Comparison of ENCODE assay signal across 8 mouse cellular contexts in genomic region chr10:61879427-61879826, GRCm38 (mm10).
DNase-seq lines count a peak whose midpoint lies in the region; ATAC-seq and TF ChIP-seq lines count a peak whose summit lies in the region.

No protein-coding gene starts in this region.

- no peaks in the 10 kb centered on the region for H3K9me3 ChIP-seq in hindbrain, embryonic 16.5 days (ENCODE audit: control insufficient read depth, low read length)
- H3K9me3 ChIP-seq in lung, embryonic 16.5 days (ENCODE audit: control insufficient read depth, low read length): no peaks in the 10 kb centered on the region

- H3K4me1 ChIP-seq in heart, adult 2 months (ENCODE audit: control insufficient read depth, insufficient read depth, low read length): no peaks in the 10 kb centered on the region
- no peaks in the 10 kb centered on the region for H3K4me1 ChIP-seq in hindbrain, embryonic 16.5 days (ENCODE audit: control insufficient read depth, insufficient read depth, low read depth, low read length)
- peaks cover 21% of the 10 kb centered on the region for H3K4me1 ChIP-seq in lung, embryonic 16.5 days (replicated peaks; ENCODE audit: control insufficient read depth, insufficient read depth, low read length)

- peak; percentile 10 to 25 for DNase-seq in heart, postnatal 10 days
- no peak for DNase-seq in heart, adult 2 months
- DNase-seq in adrenal gland, adult 2 months: peak; percentile 71
- peak; percentile 29 for DNase-seq in yolk sac, embryonic 10.5 days (ENCODE audit: low spot score)
- no peak for DNase-seq in gastrocnemius, postnatal 4 days (ENCODE audit: low spot score in 2 of 2)
- no peak for DNase-seq in natural killer cell, adult 2 months (ENCODE audit: low spot score in 2 of 2)

- H3K79me2 ChIP-seq in heart, adult 2 months (replicated peaks; ENCODE audit: control insufficient read depth, insufficient read depth, low read length): no peaks in the 10 kb centered on the region

- WGBS in heart, adult 2 months: 36% methylated on average over 4 of the region's 4 CpGs
- 13% methylated on average over 4 of the region's 4 CpGs for WGBS in hindbrain, embryonic 16.5 days
- 12% methylated on average over 4 of the region's 4 CpGs for WGBS in lung, embryonic 16.5 days

- H3K4me3 ChIP-seq in heart, adult 2 months: no peak overlapping the region
- no peak overlapping the region for H3K4me3 ChIP-seq in hindbrain, embryonic 16.5 days (ENCODE audit: low read length)
- H3K4me3 ChIP-seq in lung, embryonic 16.5 days (ENCODE audit: low read length): no peak overlapping the region

- H3K4me2 ChIP-seq in hindbrain, embryonic 16.5 days (ENCODE audit: low read length): no peak overlapping the region
- H3K4me2 ChIP-seq in lung, embryonic 16.5 days (ENCODE audit: low read depth, low read length): no peak overlapping the region

- peak; percentile 82 for ATAC-seq in hindbrain, embryonic 16.5 days
- peak; percentile 92 for ATAC-seq in lung, embryonic 16.5 days (ENCODE audit: low read depth)

- intact Hi-C loops in heart, postnatal 10 days (cut with DNase I): no loop called here
- intact Hi-C loops in heart, adult 2 months (cut with DNase I): loop anchor here (2.0 to 10.0 kb wide), 4 partner anchors 42 to 305 kb away; no protein-coding TSS in a partner anchor

- no peak overlapping the region for H3K27ac ChIP-seq in heart, adult 2 months
- H3K27ac ChIP-seq in hindbrain, embryonic 16.5 days (ENCODE audit: low read depth, low read length): no peak overlapping the region
- H3K27ac ChIP-seq in lung, embryonic 16.5 days (ENCODE audit: low read length): peak overlapping the region; percentile 72

- no peak overlapping the region for H3K9ac ChIP-seq in heart, adult 2 months (ENCODE audit: low read depth, low read length)
- H3K9ac ChIP-seq in hindbrain, embryonic 16.5 days (ENCODE audit: low read depth, low read length): no peak overlapping the region
- no peak overlapping the region; the same call in 1 of the 2 replicates for H3K9ac ChIP-seq in lung, embryonic 16.5 days (ENCODE audit: low read length)

- no peaks in the 10 kb centered on the region for H3K36me3 ChIP-seq in heart, adult 2 months (ENCODE audit: control insufficient read depth, insufficient read depth, low read length)
- H3K36me3 ChIP-seq in hindbrain, embryonic 16.5 days (ENCODE audit: control insufficient read depth, insufficient read depth, low read length): no peaks in the 10 kb centered on the region
- no peaks in the 10 kb centered on the region for H3K36me3 ChIP-seq in lung, embryonic 16.5 days (ENCODE audit: control insufficient read depth, insufficient read depth, low read length)

- no peaks in the 10 kb centered on the region for H3K27me3 ChIP-seq in heart, adult 2 months (ENCODE audit: control insufficient read depth, insufficient read depth, low read length)
- no peaks in the 10 kb centered on the region for H3K27me3 ChIP-seq in hindbrain, embryonic 16.5 days (replicated peaks; ENCODE audit: control insufficient read depth, insufficient read depth, low read length)
- no peaks in the 10 kb centered on the region for H3K27me3 ChIP-seq in lung, embryonic 16.5 days (ENCODE audit: control insufficient read depth, insufficient read depth, low read depth, low read length)

- TF ChIP-seq POLR2A in heart, adult 2 months (IDR thresholded peaks at IDR 0.05; ENCODE audit: insufficient read depth, low read depth, low read length): no peak

- no peak for TF ChIP-seq EP300 in heart, adult 2 months (IDR thresholded peaks at IDR 0.05; ENCODE audit: insufficient read depth, low read depth, low read length)

- TF ChIP-seq CTCF in heart, adult 2 months (IDR thresholded peaks at IDR 0.05): no peak

Comparison
In these comparisons a context has a peak if more than half of its experiments do, and no peak if none do; other contexts are left out.
1. DNase-seq: peak in heart, postnatal 10 days (2 of 2), adrenal gland, adult 2 months (single experiment) and yolk sac, embryonic 10.5 days (single experiment); none in heart, adult 2 months (0 of 2), gastrocnemius, postnatal 4 days (0 of 2) and natural killer cell, adult 2 months (0 of 2).